Mouse (Mus musculus) liver, adult (tissue): ENCODE measurements around the gene Smim20.

Experiments used
- GATA4 ChIP-seq: IDR thresholded peaks from 2 replicates; pipeline ENCODE4 v1.6.1; 2014; ENCODE audit warnings: mild to moderate bottlenecking, low read length; ENCODE audit not compliant: insufficient replicate concordance

The Smim20 gene

GRCm38 (mm10) chr5:53315829-53316228 is 48.9 kb downstream of the Smim20 start:
- no peak for TF ChIP-seq GATA4

DNA sequence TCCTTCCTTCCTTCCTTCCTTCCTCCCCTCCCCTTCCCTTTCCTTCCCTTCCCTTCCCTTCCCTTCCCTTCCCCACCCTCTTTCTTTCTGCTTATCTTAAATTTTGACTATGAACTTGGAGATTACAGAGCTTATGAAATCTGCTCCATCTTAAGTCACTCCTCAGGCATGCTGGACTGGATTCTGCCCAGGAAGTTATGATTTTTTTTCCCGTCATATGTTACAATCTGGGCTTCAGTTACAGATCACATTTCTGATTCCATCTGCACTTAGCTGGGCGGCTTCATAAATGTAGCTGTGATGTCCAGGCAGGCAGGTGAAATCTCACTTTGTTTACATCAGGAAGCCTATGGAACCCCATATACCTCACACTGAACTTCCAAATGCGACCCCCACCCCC is 50.5 kb downstream of the Smim20 start:
- no peak for TF ChIP-seq GATA4

- no peak for TF ChIP-seq GATA4
Measured at GRCm38 (mm10) chr5:53317885-53318466, 51.1 kb downstream of the Smim20 start.

DNA sequence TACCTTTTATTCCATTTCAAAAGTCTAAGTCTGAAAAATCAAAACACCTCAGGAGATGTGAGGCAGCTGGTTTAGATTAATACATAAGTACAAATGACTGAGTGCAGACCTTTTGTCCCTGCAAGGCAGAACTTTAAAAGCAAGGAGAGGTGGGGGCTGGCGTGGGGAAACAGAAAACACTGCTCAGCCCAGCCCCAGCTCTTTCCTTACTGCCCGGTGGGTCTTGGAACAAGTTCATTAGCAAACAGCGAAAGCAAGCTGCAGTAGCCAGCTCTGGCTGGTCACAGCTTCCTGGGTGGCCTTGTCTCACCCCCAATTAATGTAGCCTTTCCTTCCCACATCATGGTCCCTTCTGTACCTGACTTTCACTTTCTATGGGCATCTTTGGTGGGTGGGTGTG is 53.4 kb downstream of the Smim20 start:
- TF ChIP-seq GATA4: no peak

DNA sequence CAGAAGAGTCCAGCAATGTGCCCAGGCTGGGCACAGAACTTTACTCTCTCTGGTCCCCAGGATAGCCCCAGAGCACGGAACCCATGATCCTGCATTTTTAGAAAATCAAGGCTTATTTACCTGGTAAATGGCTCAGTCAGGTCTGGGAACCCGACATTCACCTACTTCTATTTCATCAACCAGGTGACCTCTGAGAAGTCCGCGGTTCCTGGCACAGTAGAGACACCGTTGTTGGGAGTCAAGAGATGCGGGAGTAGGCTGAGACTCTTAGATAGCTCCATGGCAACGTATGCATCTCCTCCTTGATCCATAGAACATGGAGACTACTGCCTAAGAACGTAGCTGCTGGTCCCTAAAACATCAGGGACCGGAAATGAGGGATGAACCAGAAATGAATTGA is 55.0 kb downstream of the Smim20 start:
- no peak for TF ChIP-seq GATA4

DNA sequence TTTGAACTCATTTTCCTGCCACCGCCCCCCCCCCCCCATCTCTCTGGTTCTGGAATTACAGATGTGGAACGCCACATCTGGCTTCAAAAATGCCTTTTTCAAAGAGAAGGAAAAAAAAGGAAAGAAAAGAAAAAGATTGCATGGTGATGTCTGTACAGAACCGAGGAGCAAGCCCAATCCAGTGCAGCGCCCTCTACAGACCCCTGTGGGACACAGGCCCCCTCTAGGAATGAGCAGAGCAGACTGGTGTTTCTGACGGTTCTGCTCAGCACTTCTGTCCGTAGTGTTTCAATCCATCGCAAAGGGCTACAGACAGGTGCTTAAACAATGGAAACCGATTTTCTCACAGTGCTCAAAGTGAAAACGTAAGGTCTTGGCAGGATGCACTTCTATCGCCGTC is 55.6 kb downstream of the Smim20 start:
- no peak for TF ChIP-seq GATA4

DNA sequence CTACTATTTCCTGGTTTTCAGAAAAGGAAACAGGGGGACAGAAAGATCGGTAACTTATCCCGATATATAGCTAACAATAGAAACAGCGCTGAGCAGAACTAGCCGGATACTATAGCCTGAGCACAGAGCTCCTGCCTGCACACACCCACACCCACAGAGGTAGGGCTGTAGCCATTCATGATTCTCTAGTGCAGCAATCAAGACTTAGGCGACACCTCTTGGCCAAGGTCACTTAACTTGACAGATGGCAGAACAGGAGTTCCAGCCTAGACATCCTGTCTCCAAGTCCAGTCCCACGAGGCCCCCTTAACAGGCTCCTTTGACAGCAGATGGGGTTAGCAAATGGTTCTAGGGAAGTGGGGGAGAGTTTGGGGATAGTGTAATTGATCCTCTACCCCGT is 56.2 kb downstream of the Smim20 start:
- TF ChIP-seq GATA4: no peak

GRCm38 (mm10) chr5:53324256-53324655 is 57.4 kb downstream of the Smim20 start:
- TF ChIP-seq GATA4: no peak

DNA sequence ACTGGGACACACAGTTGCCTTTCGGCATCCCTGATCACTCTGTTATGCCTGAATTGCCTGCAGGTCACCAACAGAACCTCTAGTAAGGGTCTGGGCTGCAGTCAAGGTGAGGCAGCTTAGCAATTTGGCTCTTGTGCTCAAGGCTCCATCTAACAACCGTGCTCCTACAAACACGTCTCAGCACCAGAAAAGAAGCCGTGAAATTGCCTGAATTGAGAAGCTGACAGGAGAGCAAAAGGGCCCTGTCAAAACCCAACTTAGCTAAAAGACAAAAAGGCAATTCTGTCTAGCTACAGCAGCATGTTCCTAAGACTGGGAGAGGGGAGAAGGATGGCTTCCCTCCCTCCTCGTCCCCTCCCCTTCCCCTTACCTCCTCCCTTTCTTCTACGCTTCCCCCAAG is 57.9 kb downstream of the Smim20 start:
- no peak for TF ChIP-seq GATA4

- TF ChIP-seq GATA4: no peak
Measured at GRCm38 (mm10) chr5:53326023-53326422, 59.1 kb downstream of the Smim20 start.

- no peak for TF ChIP-seq GATA4
Measured at GRCm38 (mm10) chr5:53326491-53326890, 59.6 kb downstream of the Smim20 start.
